Comparison of ENCODE assay signal across 9 mouse cellular contexts in the genomic region with DNA sequence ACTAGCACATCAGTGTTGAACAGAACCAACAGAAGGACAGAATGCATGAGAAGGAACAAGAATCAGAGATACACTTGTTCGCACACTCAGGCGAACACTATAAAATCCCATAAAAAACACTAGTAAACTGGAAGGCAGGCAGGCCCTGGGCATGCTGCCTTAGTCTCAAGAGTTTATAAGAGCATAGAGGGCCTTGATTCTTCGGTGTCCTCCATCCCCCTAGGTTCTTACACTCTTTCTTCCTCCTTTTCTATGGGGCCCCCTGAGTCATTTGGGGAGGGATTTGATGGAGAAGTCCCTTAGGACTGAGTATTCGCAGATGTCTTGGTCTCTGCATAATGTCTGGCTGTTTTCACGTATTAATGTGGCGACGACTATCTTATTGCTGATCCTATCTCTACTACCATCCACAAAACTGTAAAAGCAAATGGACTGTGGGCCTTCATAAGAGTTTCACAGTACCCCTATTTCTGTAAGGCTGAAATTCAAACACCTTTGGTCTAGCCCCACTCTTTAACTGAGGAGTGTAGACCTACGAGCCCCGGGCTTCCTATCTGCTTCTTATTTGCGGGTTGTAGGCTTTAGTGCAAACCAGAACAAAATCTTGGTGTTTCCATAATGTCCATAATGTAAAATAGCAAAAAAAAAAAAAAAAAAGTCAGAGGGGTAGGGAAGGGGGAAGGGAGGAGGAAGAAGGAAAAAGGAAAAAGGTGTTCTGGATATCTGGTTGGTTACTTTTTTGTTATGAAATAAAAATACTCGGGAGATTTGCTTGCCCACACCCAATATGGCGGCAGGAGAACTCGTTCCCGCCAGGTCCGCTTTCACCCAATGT. TPM values are rescaled to one million over a fixed set of nuclear protein-coding genes. Genes with fewer than 3 reads are reported as not detected.
A peak's percentile ranks its signal among the peaks of the same experiment; 100 is the strongest.
DNase-seq lines count a peak whose midpoint lies in the region; ATAC-seq and TF ChIP-seq lines count a peak whose summit lies in the region.
"Had no signal": no experiment of that assay in that cellular context is flagged by ENCODE, and none has a peak within 500 bp of the region (broad histone marks: within the 10 kb centered on the region; RNA-seq: fewer than 3 reads in every experiment).

No protein-coding gene starts in this region.

- TF ChIP-seq POLR2A in liver, adult 2 months (IDR thresholded peaks at IDR 0.05; ENCODE audit: extremely low read depth, insufficient read depth, low read length) = no peak

- TF ChIP-seq CTCF in liver, adult 2 months (IDR thresholded peaks at IDR 0.05; ENCODE audit: low read depth, low read length) = no peak
- no peak for TF ChIP-seq CTCF in hindbrain, postnatal 0 days (IDR thresholded peaks at IDR 0.05; ENCODE audit: low read depth)

- peak; percentile 13 for DNase-seq in liver, adult 2 months (ENCODE audit: extremely low read depth, low read depth, low spot score)
- DNase-seq in liver = no peak
- no peak for DNase-seq in embryonic facial prominence, embryonic 10.5 days (ENCODE audit: low spot score)
- DNase-seq in hindbrain, postnatal 0 days (ENCODE audit: low spot score) = no peak
- no peak for DNase-seq in adrenal gland, postnatal 10 days
- no peak for DNase-seq in embryo, embryonic 10 days (ENCODE audit: low spot score)
- no peak for DNase-seq in frontal cortex, postnatal 14 days (ENCODE audit: low spot score in 2 of 2)

- H3K36me3 ChIP-seq in liver, adult 2 months (ENCODE audit: control insufficient read depth, insufficient read depth, low read length) = no peaks in the 10 kb centered on the region
- peaks cover 25% of the 10 kb centered on the region for H3K36me3 ChIP-seq in embryonic facial prominence, embryonic 10.5 days (replicated peaks)
- no peaks in the 10 kb centered on the region for H3K36me3 ChIP-seq in hindbrain, postnatal 0 days (ENCODE audit: insufficient read depth, low read length)
- H3K36me3 ChIP-seq in neural tube, embryonic 12.5 days = peaks cover 15% of the 10 kb centered on the region

- no peak overlapping the region for H3K4me3 ChIP-seq in liver, adult 2 months (ENCODE audit: insufficient read depth, low read depth, low read length)
- peak overlapping the region; percentile 78 for H3K4me3 ChIP-seq in embryonic facial prominence, embryonic 10.5 days
- H3K4me3 ChIP-seq in hindbrain, postnatal 0 days (ENCODE audit: low read length) = peak overlapping the region; percentile 85
- H3K4me3 ChIP-seq in neural tube, embryonic 12.5 days = peak overlapping the region; percentile 89; the same call in 1 of the 2 replicates

- H3K27ac ChIP-seq in liver, adult 2 months (replicated peaks; ENCODE audit: insufficient read depth, low read depth, low read length) = no peak overlapping the region
- peak overlapping the region; percentile 94 for H3K27ac ChIP-seq in embryonic facial prominence, embryonic 10.5 days (replicated peaks)
- H3K27ac ChIP-seq in hindbrain, postnatal 0 days = peak overlapping the region; percentile 51; the same call in 1 of the 2 replicates
- H3K27ac ChIP-seq in neural tube, embryonic 12.5 days = no peak overlapping the region

- H3K79me2 ChIP-seq in liver, adult 2 months (ENCODE audit: control insufficient read depth, insufficient read depth, low read length) = no peaks in the 10 kb centered on the region

- no peaks in the 10 kb centered on the region for H3K4me1 ChIP-seq in liver, adult 2 months (ENCODE audit: control insufficient read depth, insufficient read depth, low read length)
- peaks cover 18% of the 10 kb centered on the region for H3K4me1 ChIP-seq in embryonic facial prominence, embryonic 10.5 days
- peaks cover 5% of the 10 kb centered on the region; the same call in 1 of the 2 replicates for H3K4me1 ChIP-seq in hindbrain, postnatal 0 days (ENCODE audit: insufficient read depth, low read length)
- H3K4me1 ChIP-seq in neural tube, embryonic 12.5 days = peaks cover 12% of the 10 kb centered on the region; the same call in 1 of the 2 replicates

- H3K27me3 ChIP-seq in liver, adult 2 months (ENCODE audit: control insufficient read depth, insufficient read depth, low read length) = no peaks in the 10 kb centered on the region
- peaks cover 16% of the 10 kb centered on the region for H3K27me3 ChIP-seq in embryonic facial prominence, embryonic 10.5 days (replicated peaks; ENCODE audit: low read depth, poor library complexity, severe bottlenecking)
- no peaks in the 10 kb centered on the region for H3K27me3 ChIP-seq in hindbrain, postnatal 0 days (ENCODE audit: insufficient read depth, low read length)
- H3K27me3 ChIP-seq in neural tube, embryonic 12.5 days (replicated peaks) = 0 out of 2 replicates have a peak, but pooled peaks cover 6% of the 10 kb centered on the region

- H3K9me3 ChIP-seq in embryonic facial prominence, embryonic 10.5 days = no peaks in the 10 kb centered on the region
- no peaks in the 10 kb centered on the region for H3K9me3 ChIP-seq in hindbrain, postnatal 0 days (ENCODE audit: low read length)
- no peaks in the 10 kb centered on the region for H3K9me3 ChIP-seq in neural tube, embryonic 12.5 days

- no peak overlapping the region for H3K9ac ChIP-seq in liver, adult 2 months (ENCODE audit: low read depth, low read length)
- H3K9ac ChIP-seq in hindbrain, postnatal 0 days (replicated peaks; ENCODE audit: low read length) = no peak overlapping the region
- no peak overlapping the region for H3K9ac ChIP-seq in neural tube, embryonic 12.5 days

- 55% methylated on average over 15 of the region's 15 CpGs for WGBS in liver, adult 2 months
- WGBS in embryonic facial prominence, embryonic 10.5 days = 55% methylated on average over 15 of the region's 15 CpGs
- 55% methylated on average over 15 of the region's 15 CpGs for WGBS in hindbrain, postnatal 0 days
- WGBS in neural tube, embryonic 12.5 days = 54% methylated on average over 15 of the region's 15 CpGs

- ATAC-seq in hindbrain, postnatal 0 days = 0 out of 2 replicates have a peak, but pooled peaks have one; percentile 0
- peak; percentile 1; the same call in 1 of the 2 replicates for ATAC-seq in neural tube, embryonic 12.5 days (ENCODE audit: low FRiP score, low read depth)

- peak overlapping the region; percentile 82 for H3K4me2 ChIP-seq in hindbrain, postnatal 0 days (ENCODE audit: low read depth, low read length)
- peak overlapping the region; percentile 78 for H3K4me2 ChIP-seq in neural tube, embryonic 12.5 days (replicated peaks)

RNA-seq across cellular contexts. Expression of a gene that starts 0.5 kb away (rescaled TPM):
- total RNA-seq in liver, adult 2 months (2014; rRNA removed) = 7.9 and 10.4 TPM in 2 replicates
- polyA plus RNA-seq in liver, adult 2 months (2012; rRNA removed) = 2.2 and 2.3 TPM in 2 replicates
- polyA plus RNA-seq in embryonic facial prominence, embryonic 10.5 days (2016; fragmentation: Nextera tagmentation; extraction: Ambion mirVana) = 267 and 280 TPM in 2 replicates
- 39.3 and 40.6 TPM in 2 replicates for total RNA-seq in hindbrain, postnatal 0 days (2014; rRNA removed)
- 41.0 and 41.2 TPM in 2 replicates for polyA plus RNA-seq in hindbrain, postnatal 0 days (2015; fragmentation: Nextera tagmentation; extraction: Ambion mirVana)
- polyA plus RNA-seq in neural tube, embryonic 12.5 days (2016; fragmentation: Nextera tagmentation; extraction: Ambion mirVana) = 113 and 115 TPM in 2 replicates
- total RNA-seq in adrenal gland, postnatal 10 days (2021) = 10 to 100 TPM; 33.7 to 50.4 TPM

RNA-seq across cellular contexts. Expression of a gene that starts 40.4 kb away (rescaled TPM):
- total RNA-seq in liver, adult 2 months (2014; rRNA removed) = not detected in 2 replicates
- not detected in 2 replicates for polyA plus RNA-seq in liver, adult 2 months (2012; rRNA removed)
- 0.55 and 0.58 TPM in 2 replicates for polyA plus RNA-seq in embryonic facial prominence, embryonic 10.5 days (2016; fragmentation: Nextera tagmentation; extraction: Ambion mirVana)
- total RNA-seq in hindbrain, postnatal 0 days (2014; rRNA removed) = not detected in 2 replicates
- 0.28 TPM in 2 replicates for polyA plus RNA-seq in hindbrain, postnatal 0 days (2015; fragmentation: Nextera tagmentation; extraction: Ambion mirVana)
- 0.45 and 0.46 TPM in 2 replicates for polyA plus RNA-seq in neural tube, embryonic 12.5 days (2016; fragmentation: Nextera tagmentation; extraction: Ambion mirVana)
- total RNA-seq in adrenal gland, postnatal 10 days (2021) = not detected
- total RNA-seq: common myeloid progenitor, adult 5-6 weeks had no signal

RNA-seq across cellular contexts. Expression of a gene that starts 47.1 kb away (rescaled TPM):
- not detected in 2 replicates for total RNA-seq in liver, adult 2 months (2014; rRNA removed)
- polyA plus RNA-seq in liver, adult 2 months (2012; rRNA removed) = not detected in 2 replicates
- 0.10 and 0.13 TPM in 2 replicates for polyA plus RNA-seq in embryonic facial prominence, embryonic 10.5 days (2016; fragmentation: Nextera tagmentation; extraction: Ambion mirVana)
- total RNA-seq in hindbrain, postnatal 0 days (2014; rRNA removed) = not detected in 2 replicates
- polyA plus RNA-seq in hindbrain, postnatal 0 days (2015; fragmentation: Nextera tagmentation; extraction: Ambion mirVana) = 0.14 TPM in 2 replicates
- polyA plus RNA-seq in neural tube, embryonic 12.5 days (2016; fragmentation: Nextera tagmentation; extraction: Ambion mirVana) = 0.05 and 0.15 TPM in 2 replicates
- not detected for total RNA-seq in adrenal gland, postnatal 10 days (2021)
- total RNA-seq: common myeloid progenitor, adult 5-6 weeks had no signal

RNA-seq across cellular contexts. Expression of a gene that starts 58.3 kb away (rescaled TPM):
- not detected in 2 replicates for total RNA-seq in liver, adult 2 months (2014; rRNA removed)
- polyA plus RNA-seq in liver, adult 2 months (2012; rRNA removed) = not detected in 2 replicates
- polyA plus RNA-seq in embryonic facial prominence, embryonic 10.5 days (2016; fragmentation: Nextera tagmentation; extraction: Ambion mirVana) = 0.05 and 0.24 TPM in 2 replicates
- total RNA-seq in hindbrain, postnatal 0 days (2014; rRNA removed) = not detected in 2 replicates
- 0.05 and 0.18 TPM in 2 replicates for polyA plus RNA-seq in hindbrain, postnatal 0 days (2015; fragmentation: Nextera tagmentation; extraction: Ambion mirVana)
- polyA plus RNA-seq in neural tube, embryonic 12.5 days (2016; fragmentation: Nextera tagmentation; extraction: Ambion mirVana) = 0.10 and 0.13 TPM in 2 replicates
- total RNA-seq in adrenal gland, postnatal 10 days (2021) = not detected
- total RNA-seq: common myeloid progenitor, adult 5-6 weeks had no signal

Comparison
In these comparisons a context has a peak if more than half of its experiments do, and no peak if none do; other contexts are left out.
1. H3K27ac ChIP-seq: peak in embryonic facial prominence, embryonic 10.5 days (single experiment) and hindbrain, postnatal 0 days (single experiment); none in liver, adult 2 months (single experiment) and neural tube, embryonic 12.5 days (single experiment).
2. RNA of a gene that starts 0.5 kb away (polyA plus RNA-seq): 267 to 280 TPM in embryonic facial prominence, embryonic 10.5 days, 113 to 115 TPM in neural tube, embryonic 12.5 days and 41.0 to 41.2 TPM in hindbrain, postnatal 0 days; 2.2 to 2.3 TPM in liver, adult 2 months; every median in the first group is over 10 times any median in the second.